Mouse (Mus musculus) testis, adult 2 months (tissue): ENCODE results near the gene Ebi3.

Source experiments
- CTCF ChIP-seq: fragments of 200-500 bp; IDR thresholded peaks from 2 replicates; pipeline ENCODE4 v1.5.1; 2012; ENCODE audit warnings: low read depth, mild to moderate bottlenecking, inconsistent platforms, low read length, moderate library complexity; ENCODE audit not compliant: control insufficient read depth, insufficient read depth, insufficient replicate concordance
- POLR2A ChIP-seq: fragments of 200-500 bp; IDR thresholded peaks from 2 replicates; pipeline ENCODE4 v1.6.1; 2012; ENCODE audit warnings: low read depth, mild to moderate bottlenecking, inconsistent platforms, low read length, moderate library complexity; ENCODE audit not compliant: control insufficient read depth

GRCm38 (mm10) chr17:55960791-55961190 lies 8.4 kb downstream of the Ebi3 start:
- TF ChIP-seq POLR2A (no peak), CTCF (no peak)
